Mouse (Mus musculus) lung, embryonic 16.5 days (tissue): ENCODE results near the gene Ubb. TPM values are rescaled to one million over a fixed set of nuclear protein-coding genes. Genes with fewer than 3 reads are reported as not detected.
"Not testable (repeated sequence)": the region's sequence is repeated elsewhere in the genome, so short reads cannot be mapped to it uniquely, and the experiment has no call there.

Experiments
- ATAC-seq: fragments of 200-750 bp; cut with Nextera tagmentation; 2 replicates; pipeline ENCODE4 v1.8.0; 2017; ENCODE audit warnings: low read depth, mild to moderate bottlenecking, moderate library complexity
- H3K27ac ChIP-seq: fragments of 300-500 bp; sonication (generic); 2 replicates; pipeline ENCODE4 v1.5.1; 2014; ENCODE audit warnings: mild to moderate bottlenecking, control low read depth, low read length
- H3K27me3 ChIP-seq: fragments of 300-500 bp; sonication (generic); 2 replicates; pipeline ENCODE4 v1.6.1; 2014; ENCODE audit warnings: low read depth, low read length, mixed read lengths; ENCODE audit not compliant: control insufficient read depth, insufficient read depth
- H3K36me3 ChIP-seq: fragments of 300-500 bp; sonication (generic); 2 replicates; pipeline ENCODE4 v1.6.1; 2014; ENCODE audit warnings: low read length; ENCODE audit not compliant: control insufficient read depth, insufficient read depth
- H3K4me1 ChIP-seq: fragments of 300-500 bp; sonication (generic); replicated peaks from 2 replicates; pipeline ENCODE4 v1.6.1; 2014; ENCODE audit warnings: low read length, mixed read lengths; ENCODE audit not compliant: control insufficient read depth, insufficient read depth
- H3K4me2 ChIP-seq: fragments of 300-500 bp; sonication (generic); 2 replicates; pipeline ENCODE4 v1.6.1; 2014; ENCODE audit warnings: low read depth, low read length, control low read depth
- H3K4me3 ChIP-seq: fragments of 300-500 bp; sonication (generic); 2 replicates; pipeline ENCODE4 v1.5.1; 2014; ENCODE audit warnings: mild to moderate bottlenecking, low read length, control low read depth
- H3K9ac ChIP-seq: fragments of 300-500 bp; sonication (generic); 2 replicates; pipeline ENCODE4 v1.6.1; 2014; ENCODE audit warnings: low read length, control low read depth
- H3K9me3 ChIP-seq: fragments of 300-500 bp; sonication (generic); 2 replicates; pipeline ENCODE4 v1.6.1; 2016; ENCODE audit warnings: low read length; ENCODE audit not compliant: control insufficient read depth
- WGBS: fragments of 180-500 bp; shearing (Covaris S2); extraction: QIAGEN DNeasy Blood & Tissue Kit; methylation state at CpG from one replicate; pipeline ENCODE4 v1.1.7; 2014; 5-methylcytosine and 5-hydroxymethylcytosine counted together
- polyA plus RNA-seq: library from polyadenylated mRNA; unstranded; fragments of >200 nt; fragmentation: Nextera tagmentation; extraction: Ambion mirVana; gene quantifications from 2 replicates; pipeline ENCODE4 v1.2.1, GENCODE M21; 2015

Gene Ubb
- polyA plus RNA-seq, result 3,082 and 3,189 TPM in 2 replicates

- peaks cover 24% of the 10 kb centered on the region for H3K4me1 ChIP-seq
- peak within 1 kb of the TSS; percentile 70 for H3K4me3 ChIP-seq
- H3K36me3 ChIP-seq, result peaks cover 16% of the 10 kb centered on the region; the same call in 1 of the 2 replicates
- peak within 1 kb of the TSS; percentile 96 for H3K27ac ChIP-seq
- H3K4me2 ChIP-seq, result peak within 1 kb of the TSS; percentile 89
- H3K9ac ChIP-seq, result peak within 1 kb of the TSS; percentile 88
- under 1% methylated on average over 40 of the region's 40 CpGs for WGBS
- no peaks in the 10 kb centered on the region for H3K9me3 ChIP-seq
- peak; percentile 98 for ATAC-seq
- no peaks in the 10 kb centered on the region for H3K27me3 ChIP-seq
These were observed at the start of gene Ubb for GRCm38 (mm10) chr11:62550727-62551225. TSS of gene Ubb (plus strand) at chr11:62551171.

- no peak overlapping the region for H3K4me3 ChIP-seq
- no peaks in the 10 kb centered on the region for H3K27me3 ChIP-seq
- H3K4me1 ChIP-seq, result no peaks in the 10 kb centered on the region
- H3K36me3 ChIP-seq, result no peaks in the 10 kb centered on the region
- H3K9me3 ChIP-seq, result no peaks in the 10 kb centered on the region
- H3K4me2 ChIP-seq, result no peak overlapping the region
- H3K27ac ChIP-seq, result no peak overlapping the region
- no peak overlapping the region for H3K9ac ChIP-seq
- no peak for ATAC-seq
- 80% methylated on average over 4 of the region's 4 CpGs for WGBS
These were observed 43.3 kb upstream of the Ubb start for GRCm38 (mm10) chr11:62507683-62508082.

- not testable (repeated sequence) for H3K27me3 ChIP-seq, H3K36me3 ChIP-seq, H3K9ac ChIP-seq, H3K4me1 ChIP-seq, H3K4me3 ChIP-seq, H3K9me3 ChIP-seq, H3K4me2 ChIP-seq, ATAC-seq, H3K27ac ChIP-seq
- WGBS, result 95% methylated on average over 13 of the region's 13 CpGs
These were observed 42.6 kb upstream of the Ubb start for GRCm38 (mm10) chr11:62508365-62508764.

GRCm38 (mm10) chr11:62508816-62509215 lies 42.2 kb upstream of the Ubb start:
- H3K4me2 ChIP-seq, H3K36me3 ChIP-seq, H3K27me3 ChIP-seq, H3K9me3 ChIP-seq, ATAC-seq, H3K4me1 ChIP-seq, H3K4me3 ChIP-seq, H3K27ac ChIP-seq, H3K9ac ChIP-seq: not testable (repeated sequence)
- 91% methylated on average over 5 of the region's 5 CpGs for WGBS

- Histone ChIP-seq H3K27me3 (no peaks in the 10 kb centered on the region), H3K27ac (no peak overlapping the region), H3K9ac (no peak overlapping the region), H3K36me3 (no peaks in the 10 kb centered on the region), H3K9me3 (no peaks in the 10 kb centered on the region), H3K4me2 (no peak overlapping the region), H3K4me1 (no peaks in the 10 kb centered on the region), H3K4me3 (no peak overlapping the region)
- WGBS, result 43% methylated on average over 3 of the region's 3 CpGs
- ATAC-seq, result no peak
These were observed 41.4 kb upstream of the Ubb start for GRCm38 (mm10) chr11:62509571-62509970.

- Histone ChIP-seq H3K9me3 (no peaks in the 10 kb centered on the region), H3K36me3 (no peaks in the 10 kb centered on the region), H3K9ac (no peak overlapping the region), H3K4me2 (no peak overlapping the region), H3K27me3 (no peaks in the 10 kb centered on the region), H3K4me1 (no peaks in the 10 kb centered on the region), H3K27ac (no peak overlapping the region), H3K4me3 (no peak overlapping the region)
- WGBS, result 87% methylated on average over 5 of the region's 5 CpGs
- no peak for ATAC-seq
These were observed 40.0 kb upstream of the Ubb start for GRCm38 (mm10) chr11:62510956-62511355.

- WGBS, result 77% methylated on average over 13 of the region's 13 CpGs
- Histone ChIP-seq H3K27me3 (no peaks in the 10 kb centered on the region), H3K4me3 (no peak overlapping the region), H3K4me2 (no peak overlapping the region), H3K4me1 (no peaks in the 10 kb centered on the region), H3K9ac (no peak overlapping the region), H3K9me3 (no peaks in the 10 kb centered on the region), H3K36me3 (no peaks in the 10 kb centered on the region), H3K27ac (no peak overlapping the region)
- ATAC-seq, result no peak
These were observed 39.3 kb upstream of the Ubb start for GRCm38 (mm10) chr11:62511444-62512202.

GRCm38 (mm10) chr11:62512529-62513080 lies 38.4 kb upstream of the Ubb start:
- Histone ChIP-seq H3K9ac (no peak overlapping the region), H3K4me3 (no peak overlapping the region), H3K27ac (no peak overlapping the region), H3K4me2 (no peak overlapping the region), H3K9me3 (no peaks in the 10 kb centered on the region), H3K36me3 (no peaks in the 10 kb centered on the region), H3K4me1 (no peaks in the 10 kb centered on the region), H3K27me3 (no peaks in the 10 kb centered on the region)
- ATAC-seq, result no peak
- WGBS, result 81% methylated on average over 8 of the region's 8 CpGs

GRCm38 (mm10) chr11:62513311-62513710 lies 37.7 kb upstream of the Ubb start:
- Histone ChIP-seq H3K4me3 (no peak overlapping the region), H3K4me1 (no peaks in the 10 kb centered on the region), H3K27ac (no peak overlapping the region), H3K4me2 (no peak overlapping the region), H3K9me3 (no peaks in the 10 kb centered on the region), H3K9ac (no peak overlapping the region), H3K36me3 (no peaks in the 10 kb centered on the region), H3K27me3 (no peaks in the 10 kb centered on the region)
- 77% methylated on average over 6 of the region's 6 CpGs for WGBS
- ATAC-seq, result no peak
